Mouse (Mus musculus) embryo, embryonic 11.5 days (tissue): ENCODE results near the gene Efcab10.

Experiments used
- DNase-seq: peaks from one replicate; pipeline ENCODE4 v3.0.0-alpha.2; 2012; ENCODE audit warnings: low read depth, low spot score

Gene Efcab10

DNA sequence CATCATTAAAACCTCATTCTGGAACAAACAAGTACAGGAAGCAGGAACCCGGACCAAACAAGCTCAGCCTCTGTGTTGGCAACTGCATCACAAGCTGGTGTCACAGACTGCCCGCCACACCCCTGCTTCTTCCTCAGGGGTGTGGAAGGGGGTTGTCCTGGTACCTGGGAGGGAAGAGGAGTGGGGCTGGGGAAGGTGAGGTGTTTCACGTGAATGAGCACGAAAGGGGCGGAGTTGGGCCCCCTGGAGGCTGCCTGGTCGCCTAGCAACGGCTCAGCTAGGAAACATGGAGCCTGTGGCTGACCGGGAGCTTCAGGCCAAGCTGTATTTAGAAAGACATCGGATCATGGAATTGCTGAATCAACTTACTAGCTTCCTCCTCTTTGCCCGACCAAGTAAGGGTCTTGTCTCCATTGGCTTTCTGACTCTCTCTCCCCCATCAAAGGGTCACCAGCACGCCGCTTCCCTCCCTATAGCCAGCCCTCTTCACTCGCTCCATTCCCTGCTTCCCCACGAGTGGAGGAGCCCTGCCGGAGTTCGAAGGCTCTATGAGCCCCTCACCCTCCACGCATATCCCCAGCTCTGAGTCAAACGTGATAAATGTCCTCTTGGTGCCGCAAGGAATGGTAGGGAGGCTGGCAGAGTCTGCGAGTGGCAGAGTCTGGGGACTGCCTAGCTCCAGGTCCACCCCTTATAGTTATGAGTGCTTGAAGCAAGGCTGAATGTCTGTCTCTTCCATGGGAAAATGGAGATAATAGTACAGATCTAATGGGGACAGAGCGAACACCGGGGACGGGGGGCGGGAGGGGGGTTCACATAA lies at the start of gene Efcab10:
Gene Efcab10, plus strand, starts transcription at position 51 of the 820 bp plus-strand sequence.
- DNase-seq, result peak; percentile 20

DNA sequence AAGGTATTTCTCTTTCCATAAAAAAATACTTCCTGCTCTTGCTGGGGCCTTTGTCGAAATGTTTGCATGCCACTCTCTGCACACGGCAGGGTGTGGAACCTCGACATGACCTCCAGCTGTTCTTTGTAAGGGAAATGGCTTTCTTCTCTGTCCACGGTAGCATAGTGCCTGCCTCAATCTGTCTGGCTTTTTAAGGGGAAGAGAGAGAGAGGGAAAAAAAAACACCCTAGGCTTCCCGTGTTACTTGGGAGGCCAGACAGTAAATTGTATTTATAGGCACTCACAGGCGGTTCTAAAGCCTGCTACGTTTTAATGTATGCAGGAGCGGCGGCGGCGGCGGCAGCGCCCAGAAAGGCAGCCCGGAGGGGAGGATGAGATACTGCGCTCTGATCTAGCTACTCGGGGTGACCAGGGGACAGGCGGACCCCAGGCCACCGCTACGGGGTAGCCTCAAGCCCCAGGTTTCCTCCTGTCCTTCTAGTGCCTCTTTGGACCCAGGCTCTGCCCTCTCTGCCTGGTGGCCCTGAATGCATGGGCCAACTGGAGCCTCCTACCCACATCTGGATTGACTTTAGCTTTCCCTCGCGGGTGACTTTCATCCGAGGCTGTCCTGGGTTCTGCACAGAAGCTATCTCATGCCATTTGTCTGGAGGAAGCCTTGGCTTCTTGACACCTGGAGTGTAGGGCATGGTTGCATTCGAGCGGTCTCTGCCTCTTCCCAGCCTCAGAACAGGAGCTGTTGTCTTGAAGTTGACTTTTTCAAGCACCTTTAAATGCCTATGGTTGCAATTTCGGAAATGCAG lies 49.5 kb upstream of the Efcab10 start:
- DNase-seq, result peak; percentile 40

DNA sequence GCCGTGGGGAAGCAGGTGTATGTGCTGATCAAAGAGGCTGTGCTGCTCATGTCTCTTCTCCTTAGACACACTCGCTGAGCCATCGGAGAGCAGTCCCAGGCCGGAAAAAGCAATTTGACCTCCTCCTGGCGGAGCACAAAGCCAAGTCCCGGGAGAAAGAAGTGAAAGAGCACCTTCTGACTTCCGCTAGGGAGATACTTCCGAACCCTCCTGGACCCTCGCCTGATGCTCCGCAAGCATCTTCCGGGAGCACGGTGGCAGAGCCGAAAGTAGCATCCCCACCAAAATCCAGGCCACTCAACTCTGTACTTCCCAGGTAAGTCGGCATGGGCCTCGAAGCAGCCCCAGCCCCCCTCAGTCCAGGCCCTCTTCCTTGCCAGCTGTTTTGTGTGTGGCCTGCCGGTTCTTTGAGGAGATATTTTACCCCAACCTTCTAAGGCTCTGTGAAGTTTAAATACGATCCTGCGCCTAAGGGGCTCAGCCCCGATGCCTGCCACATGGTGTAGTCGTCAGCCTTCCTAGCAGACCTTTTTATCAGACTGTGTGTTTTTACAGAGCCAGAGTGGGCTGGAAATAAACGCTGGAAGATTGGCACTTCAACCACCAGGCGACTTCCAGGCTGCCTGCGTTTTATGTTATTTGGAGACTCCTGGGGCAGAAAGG lies 48.8 kb upstream of the Efcab10 start:
- DNase-seq, result no peak

DNA sequence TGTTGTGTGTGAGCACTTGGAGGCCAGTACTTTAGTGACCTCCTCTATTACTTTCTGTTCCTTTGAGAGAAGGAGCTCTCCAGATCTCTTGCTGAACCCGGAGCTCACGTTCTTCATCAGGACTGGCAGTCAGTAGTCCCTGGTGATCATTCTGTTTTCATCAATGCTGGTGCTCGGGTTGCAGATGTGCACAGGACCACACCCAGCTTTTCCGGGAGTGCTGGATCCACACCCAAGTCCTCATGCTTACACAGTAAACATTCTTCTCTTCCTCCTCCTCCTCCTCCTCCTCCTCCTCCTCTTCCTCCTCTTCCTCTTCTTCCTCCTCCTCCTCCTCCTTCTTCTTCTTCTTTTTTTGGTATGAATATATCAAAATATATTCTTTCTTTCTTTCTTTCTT lies 42.0 kb upstream of the Efcab10 start:
- no peak for DNase-seq

DNA sequence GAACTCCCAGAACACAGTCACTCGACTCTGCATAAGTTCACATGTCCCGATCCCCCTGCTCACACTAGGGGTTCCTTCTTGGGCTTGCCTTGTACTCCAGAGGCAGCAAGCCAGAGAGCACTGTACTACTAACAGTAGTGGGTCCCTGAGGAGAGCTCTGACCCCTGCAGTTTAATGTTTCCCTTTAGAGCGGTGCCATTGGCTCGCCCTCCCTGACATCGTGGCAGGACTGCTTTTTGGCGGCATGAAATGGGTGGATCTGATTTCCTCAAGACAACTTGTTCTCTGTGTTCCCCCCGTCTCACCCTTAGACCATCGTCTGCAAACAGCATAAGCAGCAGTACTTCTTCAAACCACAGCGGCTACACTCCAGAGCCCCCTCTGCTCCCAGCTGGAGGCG lies 36.3 kb upstream of the Efcab10 start:
- no peak for DNase-seq

DNA sequence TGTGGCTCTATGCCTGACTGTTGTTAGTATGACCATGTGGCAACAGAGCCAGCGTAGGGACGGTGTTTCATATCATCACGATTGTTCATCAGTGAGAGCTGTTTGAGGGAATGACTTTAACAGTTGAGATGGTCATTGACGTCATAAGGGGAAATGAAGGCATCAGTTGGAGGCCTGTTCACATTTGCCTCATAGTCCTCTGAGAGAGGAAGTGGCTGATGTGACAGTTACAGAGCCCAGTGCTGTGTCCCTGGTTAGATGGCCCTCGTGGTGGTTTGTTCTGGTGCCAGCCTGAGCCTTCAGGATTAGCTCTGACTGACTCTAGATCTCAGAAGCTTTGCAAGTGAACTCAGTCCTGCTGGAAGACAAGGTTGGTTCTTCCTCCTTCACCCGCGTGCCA lies 35.4 kb upstream of the Efcab10 start:
- DNase-seq, result no peak

DNA sequence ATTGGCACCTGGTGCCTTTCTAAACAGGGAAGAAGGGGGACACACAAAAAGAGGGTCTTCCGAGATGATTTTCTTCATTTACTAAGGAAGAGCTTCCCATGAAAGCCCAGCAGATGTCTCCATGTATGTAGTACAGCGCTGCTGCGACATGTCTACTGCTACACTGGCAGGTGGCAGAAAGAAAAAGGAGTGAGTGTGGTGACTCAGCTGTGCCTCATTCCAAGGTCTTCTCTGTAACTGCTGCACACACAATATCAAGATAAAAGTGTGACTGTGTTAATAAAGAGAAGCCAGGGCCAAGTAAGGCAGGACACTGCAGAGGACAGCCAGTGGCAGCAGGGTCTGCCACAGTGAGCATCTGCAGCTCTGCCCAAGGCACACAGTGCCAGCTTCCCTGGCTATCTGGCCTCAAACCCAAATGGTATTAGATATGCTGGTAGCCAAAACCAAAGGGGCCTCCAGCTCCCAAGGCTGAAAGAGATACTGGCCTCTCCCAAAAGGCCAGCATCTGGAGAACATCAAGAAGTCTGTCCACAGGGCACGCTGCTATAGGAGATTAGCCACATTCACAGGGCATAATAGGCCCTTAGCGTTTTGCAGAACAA lies 34.7 kb upstream of the Efcab10 start:
- no peak for DNase-seq

DNA sequence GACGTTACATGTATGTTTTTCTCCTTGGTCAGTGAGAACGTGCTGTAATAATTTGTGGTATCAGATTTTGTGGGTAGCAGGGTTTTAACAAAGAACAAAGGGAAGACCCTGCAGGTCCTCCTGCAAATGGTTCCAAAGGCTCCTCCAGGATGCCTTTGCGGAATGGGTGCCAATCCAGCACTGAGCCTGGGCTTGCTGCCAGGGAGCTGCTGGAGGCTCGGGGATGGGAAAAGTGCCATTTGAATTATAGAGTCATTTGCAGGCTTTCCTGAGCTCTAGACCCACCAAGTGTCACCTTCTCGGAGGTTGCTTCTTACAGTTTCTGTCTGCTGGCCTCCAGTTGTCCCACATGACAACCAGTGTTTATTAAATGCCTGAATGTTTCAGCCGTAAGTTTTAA lies 33.9 kb upstream of the Efcab10 start:
- no peak for DNase-seq

DNA sequence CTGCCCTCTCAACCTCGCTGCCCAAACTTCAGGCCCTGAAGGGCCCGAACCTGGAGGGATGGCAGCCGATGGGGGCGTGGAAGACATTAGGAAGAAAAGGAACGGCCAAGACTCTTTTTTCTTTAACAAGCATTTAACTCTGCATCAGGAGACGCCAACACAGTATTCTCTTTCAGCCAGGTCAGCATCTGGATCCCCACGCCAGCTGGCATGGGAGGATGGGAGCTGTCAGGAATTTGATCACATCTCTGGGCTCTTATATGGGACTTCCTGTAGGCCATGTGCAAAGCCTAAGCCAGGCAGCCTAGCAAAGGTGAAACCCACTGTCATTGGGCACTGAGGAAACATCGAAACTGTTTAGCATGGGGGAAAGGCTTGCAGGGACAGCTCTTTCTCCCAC lies 30.1 kb upstream of the Efcab10 start:
- no peak for DNase-seq

DNA sequence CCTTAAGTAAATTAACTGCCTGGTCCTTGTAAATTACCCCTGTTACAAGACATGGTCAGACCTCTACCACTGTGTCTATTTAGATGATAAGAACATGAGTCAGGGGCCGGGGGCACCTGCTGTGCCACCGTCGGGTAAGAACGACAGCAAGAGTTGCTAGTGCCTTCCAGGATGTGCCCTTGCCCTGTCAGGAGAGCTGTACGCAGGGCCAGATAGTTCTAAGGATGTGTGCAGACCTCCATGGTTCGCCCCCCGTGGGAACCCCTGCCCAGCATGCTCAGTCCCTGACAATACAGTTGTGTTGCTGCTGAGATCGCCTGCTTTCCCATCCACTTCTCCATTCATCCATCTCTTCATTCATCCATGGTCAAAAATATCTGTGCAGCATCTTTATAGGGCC lies 29.5 kb upstream of the Efcab10 start:
- no peak for DNase-seq

DNA sequence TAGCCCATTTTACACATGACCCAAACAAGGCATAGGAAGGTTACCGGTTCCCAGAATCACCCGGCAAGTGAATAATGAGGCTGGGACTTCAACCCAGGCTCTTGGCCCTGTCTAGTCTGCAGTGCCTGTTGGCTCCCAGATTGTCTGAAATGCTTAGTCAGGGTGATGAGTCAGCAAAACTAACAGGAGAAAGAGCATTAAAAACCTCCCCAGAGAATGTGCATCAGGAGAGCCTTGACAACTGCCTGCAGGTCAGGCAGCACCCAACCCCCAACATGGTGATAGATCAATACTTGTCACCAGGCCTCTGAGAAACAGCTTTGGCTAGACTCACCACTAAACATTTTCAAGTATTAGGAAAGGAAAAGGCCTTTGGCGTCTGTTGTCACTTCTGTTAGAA lies 25.1 kb upstream of the Efcab10 start:
- DNase-seq, result no peak

DNA sequence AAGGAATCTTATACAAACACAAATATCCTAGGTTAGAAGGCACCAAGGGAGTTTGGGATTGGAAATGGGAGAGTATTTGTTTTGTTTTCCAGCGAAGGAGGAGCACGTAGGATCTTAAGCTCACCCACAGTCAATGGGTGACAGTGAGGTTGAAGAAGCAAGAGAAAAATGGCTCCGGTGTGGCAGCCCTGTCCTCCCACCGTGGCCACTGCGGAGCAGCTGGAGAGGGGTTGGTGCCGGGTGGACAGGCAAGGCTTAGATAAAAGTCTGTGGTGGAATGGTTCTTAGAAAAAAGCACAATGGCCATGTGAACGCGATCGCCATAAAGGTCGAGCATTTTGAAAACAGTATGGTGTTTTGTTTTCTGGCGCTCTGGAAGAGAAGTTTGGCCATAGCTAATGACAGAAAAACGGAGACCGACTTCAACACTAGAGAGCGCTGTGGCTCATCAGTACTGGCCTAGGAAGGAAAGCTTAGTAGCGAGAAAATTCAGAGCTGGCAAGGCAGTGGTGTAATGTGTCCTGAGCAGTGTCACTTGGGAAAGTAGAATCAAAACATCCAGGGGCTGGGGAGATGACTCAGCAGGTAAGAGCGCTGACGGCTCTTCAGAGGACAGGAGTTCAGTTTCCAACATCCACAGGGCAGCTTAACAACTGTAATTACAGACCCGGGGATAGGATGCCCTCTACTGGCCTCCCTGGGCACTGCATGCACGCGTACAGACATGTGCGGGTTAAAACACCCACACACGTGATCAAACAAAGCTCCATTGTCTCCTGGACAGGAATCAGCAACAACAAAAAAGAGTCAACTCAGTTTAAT lies 14.8 kb upstream of the Efcab10 start:
- DNase-seq, result peak; percentile 70

DNA sequence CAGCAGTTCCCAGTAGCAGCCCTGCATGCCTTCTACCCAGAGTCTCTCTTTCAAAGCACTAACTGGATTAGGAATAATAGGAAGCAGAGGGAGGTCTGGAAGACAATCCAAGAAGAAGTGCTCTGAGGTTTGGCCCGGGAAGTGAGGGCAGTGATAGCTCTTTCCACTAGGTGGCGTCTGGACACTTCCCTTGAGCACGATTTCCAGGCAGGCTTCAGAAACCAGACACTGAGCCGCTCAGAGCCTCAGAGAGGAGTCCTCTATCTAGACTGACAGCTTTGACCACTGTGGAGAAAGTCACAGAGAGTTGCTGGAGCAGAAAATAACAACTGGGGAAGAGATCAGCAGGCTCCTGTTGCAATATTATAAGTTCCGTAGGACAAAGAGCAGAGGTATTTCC lies 5.8 kb upstream of the Efcab10 start:
- DNase-seq, result peak; percentile 64

DNA sequence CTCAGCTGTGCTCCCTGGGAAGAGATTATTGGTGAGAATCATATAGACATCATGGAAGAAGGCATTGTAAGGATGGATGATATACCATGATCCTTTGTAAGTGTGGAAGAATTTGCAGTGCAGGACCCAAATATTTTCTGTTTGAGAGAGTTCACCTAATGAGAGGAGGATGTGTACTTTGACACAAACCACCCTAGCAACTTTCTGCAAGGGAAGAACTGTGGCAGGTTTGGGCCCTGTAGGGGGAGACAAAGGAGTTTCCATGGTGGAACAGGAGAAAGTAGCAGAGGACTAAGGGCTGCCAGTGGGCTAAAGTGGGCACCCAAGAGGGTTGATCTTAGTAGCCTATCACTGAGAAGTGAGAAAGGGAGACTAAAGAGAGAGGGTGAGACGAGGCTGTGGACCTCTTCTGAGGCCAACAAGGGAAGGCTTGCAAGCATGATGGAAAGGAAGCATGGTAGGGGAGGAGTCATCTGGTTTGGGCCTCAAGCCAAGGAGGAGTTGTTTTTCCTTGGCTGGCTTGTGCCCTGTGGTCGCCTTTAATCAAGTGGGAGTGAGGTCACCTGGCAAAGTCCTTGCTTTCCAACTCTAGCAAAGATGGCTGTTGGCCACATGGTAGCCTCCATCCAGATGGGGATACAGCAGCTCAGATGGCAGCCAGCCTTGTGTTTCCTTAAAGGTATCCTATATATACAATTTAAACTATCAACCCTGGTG lies 3.7 kb upstream of the Efcab10 start:
- no peak for DNase-seq

DNA sequence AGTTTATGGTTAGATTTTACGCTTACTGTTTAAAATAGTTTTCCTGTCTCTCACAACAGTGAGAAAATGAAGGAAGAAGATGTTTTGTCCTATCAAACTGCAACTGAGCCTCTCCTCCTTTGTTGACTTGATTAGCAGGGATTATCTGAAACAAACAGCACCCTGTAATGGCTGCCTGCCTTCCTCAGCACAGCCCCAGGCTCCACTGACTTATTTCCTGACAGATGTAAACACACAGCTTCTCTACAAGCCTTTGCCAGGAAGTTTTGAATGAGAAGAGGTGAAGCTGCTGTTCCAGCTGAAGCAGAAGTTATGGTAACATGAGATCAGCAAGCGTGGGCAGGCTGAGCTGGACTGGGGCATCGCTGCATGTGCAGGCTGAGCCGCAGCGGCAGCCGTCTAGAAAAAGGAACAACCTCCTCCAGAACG lies 8.6 kb downstream of the Efcab10 start:
- no peak for DNase-seq

DNA sequence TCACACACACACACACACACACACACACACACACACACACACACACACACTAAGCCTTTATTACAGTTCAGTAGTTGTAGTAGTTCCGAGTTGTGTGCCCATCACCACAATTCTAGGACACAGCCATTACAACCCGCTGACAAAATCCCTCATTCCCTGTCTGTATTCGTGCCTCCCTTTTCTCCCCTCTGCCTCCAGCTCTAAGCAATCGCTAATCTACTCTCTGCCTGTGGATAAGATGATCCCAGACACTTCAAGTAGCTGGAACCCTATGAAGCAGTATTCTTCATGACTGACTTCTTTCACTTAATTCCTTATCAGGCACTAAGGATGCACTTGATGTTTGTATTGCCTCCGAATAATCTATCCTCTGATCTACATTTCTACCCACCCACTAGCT lies 10.3 kb downstream of the Efcab10 start:
- DNase-seq, result no peak

DNA sequence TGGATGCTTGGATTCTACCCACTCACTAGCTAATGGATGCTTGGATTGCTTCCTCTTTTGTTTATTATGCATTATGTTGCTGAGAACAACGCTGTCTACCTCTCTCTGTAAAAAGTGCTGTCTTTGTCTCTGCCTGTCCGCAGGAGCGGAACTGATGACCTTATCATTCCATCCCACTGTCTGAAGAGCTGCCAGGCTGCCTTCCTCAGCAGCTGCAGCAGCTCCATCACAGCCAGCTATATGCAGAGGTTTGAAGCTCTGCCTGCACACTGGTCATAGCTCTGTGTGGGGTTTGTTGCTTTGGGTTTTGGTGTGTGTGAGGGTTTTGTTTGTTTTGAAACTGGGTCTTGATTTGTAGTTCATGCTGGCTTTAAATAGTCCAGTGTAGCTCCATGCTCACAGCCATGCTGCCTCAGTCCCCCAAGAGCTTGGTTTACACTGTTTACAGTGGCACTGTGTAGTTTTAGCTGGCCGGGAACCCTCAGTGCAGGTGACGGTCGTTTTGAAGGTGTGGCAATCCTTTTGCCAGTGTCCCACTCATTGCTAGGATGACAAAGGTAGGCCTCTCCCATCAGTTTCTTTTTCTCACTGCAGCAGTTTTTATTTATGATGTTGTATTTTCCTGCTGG lies 10.9 kb downstream of the Efcab10 start:
- no peak for DNase-seq

DNA sequence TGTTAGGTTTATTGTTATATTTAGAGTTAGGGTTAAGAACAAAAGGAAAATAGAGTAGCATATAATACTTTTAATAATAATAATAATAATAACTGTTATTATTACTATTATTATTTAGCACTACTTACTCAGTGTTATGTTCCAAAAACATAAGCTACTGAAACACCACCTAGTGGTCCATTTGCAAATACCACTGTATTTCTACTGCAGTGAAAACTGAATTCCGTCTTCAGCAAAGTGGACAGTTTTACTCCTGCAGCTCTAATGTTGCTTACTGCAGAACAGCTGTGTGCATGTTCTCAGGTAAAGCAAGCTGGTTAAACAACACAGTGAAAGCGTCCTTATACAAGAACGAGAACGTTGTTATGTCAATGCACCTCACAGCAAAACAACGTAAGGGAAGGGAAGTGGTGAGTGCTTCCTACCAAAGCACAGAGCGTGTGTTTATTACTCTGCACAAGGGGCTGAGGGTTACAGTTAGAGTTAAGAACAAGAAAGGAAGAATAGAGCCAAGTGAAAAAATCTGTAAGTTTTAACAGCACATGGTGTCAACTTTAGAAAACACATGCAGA lies 17.0 kb downstream of the Efcab10 start:
- DNase-seq, result no peak

DNA sequence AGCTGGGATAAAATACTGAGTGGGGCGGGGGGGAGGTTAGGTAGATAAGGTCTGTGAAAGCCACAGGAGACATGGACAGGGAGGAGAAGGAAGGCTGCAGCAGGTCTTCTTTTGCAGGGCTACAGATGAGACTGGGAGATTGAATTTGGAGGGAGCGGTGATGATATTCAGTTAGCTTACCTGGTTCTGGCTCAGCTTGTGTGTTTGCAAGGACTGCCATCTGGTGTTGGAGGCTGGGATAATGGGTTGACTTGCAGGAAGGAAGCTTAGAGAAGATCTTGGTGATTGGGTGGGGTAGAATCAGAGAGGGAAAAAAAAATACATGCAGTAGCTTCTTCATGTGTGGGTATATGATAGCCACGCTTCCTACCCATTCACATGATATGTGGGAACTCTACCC lies 29.7 kb downstream of the Efcab10 start:
- no peak for DNase-seq

DNA sequence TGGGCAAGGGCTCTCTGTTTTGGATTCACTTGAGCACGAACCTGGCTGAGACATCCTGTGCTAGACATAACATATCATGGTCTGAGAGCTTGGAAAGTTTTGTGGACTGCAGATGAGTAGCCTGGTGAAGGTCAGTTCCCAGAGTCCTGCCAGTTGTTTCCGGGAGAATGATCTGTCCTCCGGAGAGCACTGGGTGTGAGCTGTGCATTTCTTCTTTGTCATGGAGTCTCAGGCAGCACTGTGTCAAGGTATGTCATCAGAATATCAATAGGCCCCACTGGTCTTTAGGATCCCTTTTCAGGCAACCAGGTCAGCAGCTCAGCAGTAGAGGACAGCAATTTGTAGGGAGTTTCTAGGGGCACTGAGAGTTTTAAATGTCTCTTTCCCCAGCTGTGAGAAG lies 32.6 kb downstream of the Efcab10 start:
- no peak for DNase-seq
